Mouse (Mus musculus): ENCODE results near the gene Sgo2b. TPM values are rescaled to one million over a fixed set of nuclear protein-coding genes. Genes with fewer than 3 reads are reported as not detected.

The Sgo2b gene
- polyA plus RNA-seq, 1 experiment, result not detected

GRCm38 (mm10) chr8:63895096-63895495, 57.0 kb downstream of the Sgo2b start:
- Histone ChIP-seq H3K4me3 (replicated peaks; ENCODE audit: control insufficient read depth, low read depth, low read length) (no peak overlapping the region), H3K4me1 (ENCODE audit: control insufficient read depth, insufficient read depth, low read length) (no peaks in the 10 kb centered on the region), H3K27ac (ENCODE audit: control insufficient read depth, insufficient read depth, low read depth, low read length, poor library complexity) (no peak overlapping the region)
- 43% methylated on average over 2 of the region's 2 CpGs for WGBS
- TF ChIP-seq POLR2A (IDR thresholded peaks at IDR 0.05; ENCODE audit: borderline replicate concordance, control insufficient read depth, low read depth, low read length), result no peak
- no peak for TF ChIP-seq CTCF (IDR thresholded peaks at IDR 0.05; ENCODE audit: control insufficient read depth, insufficient read depth, low read length)

GRCm38 (mm10) chr8:63878353-63878752, 73.7 kb downstream of the Sgo2b start:
- Histone ChIP-seq H3K4me3 (replicated peaks; ENCODE audit: control insufficient read depth, low read depth, low read length) (no peak overlapping the region), H3K4me1 (ENCODE audit: control insufficient read depth, insufficient read depth, low read length) (no peaks in the 10 kb centered on the region), H3K27ac (ENCODE audit: control insufficient read depth, insufficient read depth, low read depth, low read length, poor library complexity) (no peak overlapping the region)
- WGBS, result 71% methylated on average over 4 of the region's 4 CpGs
- TF ChIP-seq CTCF (IDR thresholded peaks at IDR 0.05; ENCODE audit: control insufficient read depth, insufficient read depth, low read length) (no peak), POLR2A (IDR thresholded peaks at IDR 0.05; ENCODE audit: borderline replicate concordance, control insufficient read depth, low read depth, low read length) (no peak)

GRCm38 (mm10) chr8:63877393-63877792, 74.7 kb downstream of the Sgo2b start:
- Histone ChIP-seq H3K27ac (ENCODE audit: control insufficient read depth, insufficient read depth, low read depth, low read length, poor library complexity) (no peak overlapping the region), H3K4me3 (replicated peaks; ENCODE audit: control insufficient read depth, low read depth, low read length) (no peak overlapping the region), H3K4me1 (ENCODE audit: control insufficient read depth, insufficient read depth, low read length) (no peaks in the 10 kb centered on the region)
- no peak for TF ChIP-seq CTCF (IDR thresholded peaks at IDR 0.05; ENCODE audit: control insufficient read depth, insufficient read depth, low read length)
- no peak for TF ChIP-seq POLR2A (IDR thresholded peaks at IDR 0.05; ENCODE audit: borderline replicate concordance, control insufficient read depth, low read depth, low read length)
- 10% methylated on average over 6 of the region's 6 CpGs for WGBS

- 84% methylated on average over 7 of the region's 7 CpGs for WGBS
- H3K4me3 ChIP-seq (replicated peaks; ENCODE audit: control insufficient read depth, low read depth, low read length), result no peak overlapping the region
- H3K4me1 ChIP-seq (ENCODE audit: control insufficient read depth, insufficient read depth, low read length), result no peaks in the 10 kb centered on the region
- no peak overlapping the region for H3K27ac ChIP-seq (ENCODE audit: control insufficient read depth, insufficient read depth, low read depth, low read length, poor library complexity)
- TF ChIP-seq POLR2A (IDR thresholded peaks at IDR 0.05; ENCODE audit: borderline replicate concordance, control insufficient read depth, low read depth, low read length) (no peak), CTCF (IDR thresholded peaks at IDR 0.05; ENCODE audit: control insufficient read depth, insufficient read depth, low read length) (no peak)
These were observed 75.1 kb downstream of the Sgo2b start for GRCm38 (mm10) chr8:63876949-63877348.
